Mouse (Mus musculus) lung, postnatal 36 days (tissue): Measurements from ENCODE around the gene Pdzd2.

Experiments
- DNase-seq: peaks from one replicate; pipeline ENCODE4 v3.0.0; 2022; ENCODE audit warnings: mixed read lengths

Pdzd2 gene

DNA sequence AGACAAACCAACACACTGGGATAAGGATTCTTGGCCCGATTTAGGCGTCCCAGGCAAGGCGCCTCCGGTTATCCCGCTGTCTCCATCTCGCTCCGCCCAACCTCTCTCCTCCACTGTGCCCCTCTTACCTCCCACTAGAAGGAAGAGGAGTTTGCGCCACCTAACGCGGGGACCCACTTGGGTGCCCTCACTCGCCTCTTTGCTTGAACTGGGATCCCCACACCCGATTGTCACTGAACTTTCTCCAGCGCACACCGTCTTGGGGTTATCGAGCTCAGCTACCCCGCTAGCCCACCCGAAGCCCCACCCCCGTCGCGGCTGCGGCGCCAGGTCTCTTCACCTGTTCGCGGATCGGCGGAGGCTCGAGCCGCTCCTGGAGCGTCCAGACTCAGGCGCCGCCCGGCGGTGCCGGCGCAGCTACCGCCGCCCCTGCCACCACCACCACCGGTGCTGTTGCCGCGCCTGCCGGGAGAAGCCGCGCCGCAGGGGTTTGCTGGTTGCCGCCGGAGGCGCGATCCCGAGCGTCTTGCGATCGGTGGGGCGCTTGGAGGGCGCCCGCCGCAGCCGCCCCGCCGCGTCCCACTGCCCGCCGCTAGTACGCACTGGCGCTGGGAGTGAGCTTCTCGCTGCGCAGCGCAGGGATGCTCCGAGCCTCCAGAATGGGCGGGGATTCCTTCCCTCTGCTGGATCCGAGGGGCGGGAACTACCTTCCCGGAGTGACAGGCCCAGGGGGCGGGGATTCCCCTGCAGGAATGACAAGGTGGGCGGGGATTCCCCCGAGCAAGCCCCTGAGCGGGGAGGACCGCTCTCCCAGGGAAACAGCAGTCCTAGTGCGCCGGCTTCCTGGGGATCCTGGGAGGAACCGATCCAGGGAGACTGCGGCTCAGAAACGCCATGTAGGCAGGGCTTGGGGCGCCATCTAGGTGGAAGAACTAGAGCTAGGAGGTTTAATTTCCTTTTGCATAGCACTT lies at the start of gene Pdzd2:
TSS of gene Pdzd2 (minus strand) at position 648 of the 971 bp plus-strand sequence.
- DNase-seq = peak; percentile 94

DNA sequence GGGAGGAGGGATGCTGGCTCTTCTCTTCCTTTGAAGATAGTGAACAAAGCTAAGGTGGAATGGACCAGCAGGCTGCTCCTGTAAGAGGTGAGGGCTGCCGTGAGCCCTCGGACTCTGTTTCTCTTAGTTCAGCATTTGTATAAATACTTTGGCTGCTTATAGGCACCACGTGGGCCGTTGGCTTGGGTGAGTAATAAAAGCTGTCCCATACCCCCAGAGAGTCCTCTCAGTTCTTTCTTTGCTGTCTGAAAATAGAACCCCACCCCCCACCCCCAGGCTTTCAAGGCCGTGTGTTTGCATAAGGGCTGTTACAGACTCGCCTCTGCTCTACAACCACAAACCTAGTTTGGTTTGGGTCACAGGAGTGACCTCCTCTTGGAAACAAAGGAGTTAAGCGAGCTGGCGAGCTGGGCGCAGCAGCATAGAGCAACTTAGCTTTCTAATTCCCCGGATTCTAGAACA lies 49.7 kb upstream of the Pdzd2 start:
- DNase-seq = no peak

GRCm38 (mm10) chr15:12788536-12788935 lies 48.8 kb upstream of the Pdzd2 start:
- no peak for DNase-seq

DNA sequence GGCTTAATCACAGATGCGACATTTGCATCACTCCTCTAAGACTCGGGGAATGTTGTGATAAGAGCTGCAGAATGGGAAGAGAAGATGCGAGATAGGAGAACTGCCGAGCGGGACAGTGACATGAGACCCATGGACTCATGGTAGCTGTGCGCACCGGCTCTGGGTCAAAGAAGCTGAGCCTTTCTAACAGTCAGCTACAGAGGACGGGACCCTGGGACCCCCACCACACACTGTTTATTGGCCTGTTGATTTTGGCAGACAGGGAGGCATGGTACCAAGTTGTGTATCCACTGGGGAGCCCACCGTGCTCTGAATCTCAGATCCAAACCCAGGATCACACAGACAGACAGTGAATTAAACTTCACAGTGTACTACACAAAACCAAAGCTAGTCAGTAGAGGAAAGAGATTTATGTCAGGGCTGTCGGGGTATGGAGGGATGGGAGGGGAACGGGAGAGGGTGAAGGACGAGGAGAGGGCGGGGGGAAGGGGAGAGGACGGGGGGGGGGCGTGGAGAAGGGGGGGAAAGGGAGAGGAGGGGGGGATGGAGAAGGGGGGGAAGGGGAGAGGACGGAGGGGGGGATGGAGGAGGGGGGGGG lies 42.1 kb upstream of the Pdzd2 start:
- no peak for DNase-seq

- no peak for DNase-seq
Measured at GRCm38 (mm10) chr15:12781296-12781695, 41.6 kb upstream of the Pdzd2 start.

GRCm38 (mm10) chr15:12774149-12774753 lies 34.5 kb upstream of the Pdzd2 start:
- no peak for DNase-seq

DNA sequence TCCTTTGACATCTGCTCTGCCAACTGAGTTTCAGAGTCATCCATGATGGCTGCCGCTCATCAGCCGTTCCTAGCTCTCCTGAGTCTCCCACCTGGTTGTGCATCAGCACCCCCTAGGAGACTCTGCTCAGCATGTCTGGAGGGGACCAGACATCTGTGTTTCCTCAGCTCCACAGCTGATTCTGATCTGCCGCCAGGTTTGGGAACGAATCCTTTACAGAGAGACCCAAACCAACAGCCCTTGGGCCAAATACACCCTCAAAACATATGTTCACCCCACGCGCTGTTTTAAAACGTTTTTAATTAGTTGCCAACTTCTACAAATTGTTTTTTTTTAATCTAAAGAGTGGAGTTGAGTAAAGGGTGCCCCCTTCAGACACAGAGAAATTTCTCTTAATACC lies 31.2 kb upstream of the Pdzd2 start:
- DNase-seq = no peak

DNA sequence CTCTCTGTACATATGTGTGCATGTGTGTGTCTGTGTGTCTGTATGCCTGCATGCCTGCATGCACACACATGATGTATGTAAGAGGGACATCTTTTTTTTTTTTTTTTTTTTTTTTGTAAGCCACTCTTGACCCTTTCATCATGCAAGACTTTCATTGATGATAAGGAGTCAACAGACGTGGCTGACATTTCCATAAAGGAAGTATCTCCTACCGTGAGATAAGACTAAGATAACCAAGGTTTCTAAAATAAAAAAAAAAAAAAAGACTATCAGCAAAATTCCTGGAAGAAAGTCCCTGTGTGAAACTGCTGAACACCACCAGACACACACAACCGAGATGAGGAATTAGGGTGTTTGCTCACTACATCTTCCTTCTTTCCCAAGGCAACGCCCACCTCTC lies 27.1 kb upstream of the Pdzd2 start:
- DNase-seq = no peak

DNA sequence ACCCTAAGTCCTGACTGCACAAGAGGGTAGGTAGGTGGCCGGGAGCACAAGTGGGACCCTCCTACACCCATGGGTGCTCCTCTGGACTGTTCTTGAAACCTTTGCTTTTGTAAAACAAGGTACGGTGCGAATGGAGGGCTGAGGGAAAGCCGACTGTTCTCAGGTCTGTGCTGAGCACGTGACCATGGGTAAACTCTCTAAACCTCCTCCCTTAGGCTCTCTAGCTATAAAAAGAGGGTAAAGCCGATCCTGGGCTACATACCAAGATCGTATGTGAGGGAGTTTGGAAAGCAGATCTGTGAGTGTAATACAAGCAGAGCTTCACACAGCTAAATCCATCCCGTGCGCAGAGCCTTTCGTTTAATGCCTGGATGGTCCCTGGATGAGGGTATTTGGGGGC lies 23.4 kb upstream of the Pdzd2 start:
- no peak for DNase-seq

DNA sequence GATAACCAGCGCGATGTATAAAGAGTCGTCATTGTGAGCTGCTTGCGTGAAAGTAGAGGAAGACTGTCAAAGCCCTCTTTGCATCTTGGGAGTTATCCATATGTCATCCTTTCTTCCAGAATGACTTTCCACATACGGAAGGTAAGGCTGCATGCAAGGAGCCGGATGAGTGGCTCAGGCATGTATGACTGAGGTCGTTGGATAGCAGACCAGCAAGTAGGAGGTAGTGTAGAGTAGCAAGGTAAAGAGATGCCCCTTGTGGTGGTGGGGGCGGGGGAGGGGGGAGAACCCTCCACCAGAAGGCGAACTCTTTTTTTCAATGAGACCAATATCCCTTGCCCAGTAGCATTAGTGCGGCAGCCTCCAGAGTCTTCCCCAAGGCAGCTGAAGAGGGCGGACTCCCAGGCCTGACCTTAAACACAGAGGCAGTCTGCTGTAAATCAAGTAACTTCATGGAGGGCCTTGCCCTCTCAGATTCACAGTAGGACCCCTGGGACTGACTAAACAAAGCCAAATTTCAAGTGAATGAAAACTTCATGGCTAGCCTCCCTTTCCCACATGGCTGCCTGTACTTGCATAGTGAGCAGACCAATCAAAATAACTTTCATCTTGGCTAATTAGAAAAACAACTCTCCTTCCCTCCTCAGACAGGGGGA lies 22.7 kb upstream of the Pdzd2 start:
- DNase-seq = no peak

DNA sequence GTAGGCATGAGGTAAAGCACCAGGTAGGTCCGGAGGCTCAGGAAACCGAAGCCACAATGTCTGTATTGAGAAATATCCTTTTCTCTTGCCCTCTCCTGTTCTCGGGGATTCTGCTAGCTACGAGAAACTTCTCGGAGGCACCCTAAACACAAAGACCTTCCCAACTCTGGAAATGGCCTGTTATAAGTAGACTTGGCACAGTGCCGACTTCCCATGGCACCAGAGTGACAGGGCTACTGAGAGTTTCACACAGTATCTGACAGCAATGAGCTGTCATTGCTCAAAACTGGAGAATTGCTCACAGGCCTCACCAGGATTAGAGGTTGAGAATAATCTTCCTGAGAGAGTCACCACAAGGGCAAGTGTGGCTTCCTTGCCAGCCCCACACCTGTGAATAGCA lies 21.0 kb upstream of the Pdzd2 start:
- DNase-seq = no peak

DNA sequence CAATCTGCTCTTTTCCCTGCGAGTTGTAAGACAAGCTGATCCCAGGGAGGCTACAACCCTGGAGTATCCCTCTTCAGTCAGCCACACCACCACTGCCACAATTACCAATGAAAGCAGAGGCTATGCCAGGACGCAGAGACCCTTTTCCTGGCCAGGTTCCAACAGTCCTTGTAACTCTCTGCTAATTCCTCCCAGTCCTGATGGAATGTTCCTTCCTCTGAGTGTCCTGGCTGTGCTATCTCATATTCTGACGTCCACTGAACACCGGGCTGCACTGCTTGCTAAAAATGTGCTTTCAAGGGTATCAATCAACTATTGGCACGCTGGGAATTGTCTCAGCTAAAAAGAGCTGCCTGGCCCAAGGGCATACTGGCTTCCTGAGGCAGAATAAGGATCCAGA lies 18.7 kb upstream of the Pdzd2 start:
- no peak for DNase-seq

- DNase-seq = no peak
Measured at GRCm38 (mm10) chr15:12757757-12758156, 18.0 kb upstream of the Pdzd2 start.

DNA sequence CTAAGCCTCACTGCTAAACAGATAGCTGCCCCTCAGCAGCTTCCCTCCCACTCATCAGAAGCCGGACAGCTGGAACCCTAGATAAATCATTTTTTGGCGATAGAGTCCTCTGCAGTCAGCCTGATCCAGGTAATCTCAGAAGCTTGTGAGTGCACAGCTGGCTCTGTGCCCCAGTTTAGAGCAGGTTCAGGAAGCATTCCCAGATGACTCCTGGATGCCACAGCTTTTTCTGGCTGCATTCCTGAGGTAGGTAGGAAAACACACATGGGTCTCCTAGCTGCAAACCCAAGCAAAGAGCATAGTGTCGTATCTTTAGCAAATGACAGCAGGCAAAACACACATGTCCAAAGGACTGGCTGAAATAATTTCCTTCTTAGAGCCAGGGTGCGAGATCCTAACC lies 13.5 kb upstream of the Pdzd2 start:
- peak; percentile 34 for DNase-seq

DNA sequence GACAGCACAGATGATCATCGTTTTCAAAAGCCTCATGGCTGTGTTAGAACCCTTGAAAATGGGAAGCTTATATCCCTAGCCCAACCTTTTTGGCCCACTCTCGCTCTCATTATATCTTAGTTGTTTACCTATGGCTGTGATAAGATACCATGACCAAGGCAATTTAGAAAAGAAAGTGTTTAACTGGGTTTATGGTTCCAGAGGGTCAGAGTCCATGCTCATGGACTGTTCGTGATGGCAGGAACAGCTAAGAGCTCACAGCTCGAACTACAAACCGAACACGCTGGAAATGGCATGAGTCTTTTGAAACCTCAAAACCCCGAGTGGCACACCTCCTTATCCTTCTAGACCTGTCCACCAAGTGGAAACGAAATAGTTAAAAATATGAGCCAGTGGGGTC lies 11.2 kb upstream of the Pdzd2 start:
- no peak for DNase-seq

DNA sequence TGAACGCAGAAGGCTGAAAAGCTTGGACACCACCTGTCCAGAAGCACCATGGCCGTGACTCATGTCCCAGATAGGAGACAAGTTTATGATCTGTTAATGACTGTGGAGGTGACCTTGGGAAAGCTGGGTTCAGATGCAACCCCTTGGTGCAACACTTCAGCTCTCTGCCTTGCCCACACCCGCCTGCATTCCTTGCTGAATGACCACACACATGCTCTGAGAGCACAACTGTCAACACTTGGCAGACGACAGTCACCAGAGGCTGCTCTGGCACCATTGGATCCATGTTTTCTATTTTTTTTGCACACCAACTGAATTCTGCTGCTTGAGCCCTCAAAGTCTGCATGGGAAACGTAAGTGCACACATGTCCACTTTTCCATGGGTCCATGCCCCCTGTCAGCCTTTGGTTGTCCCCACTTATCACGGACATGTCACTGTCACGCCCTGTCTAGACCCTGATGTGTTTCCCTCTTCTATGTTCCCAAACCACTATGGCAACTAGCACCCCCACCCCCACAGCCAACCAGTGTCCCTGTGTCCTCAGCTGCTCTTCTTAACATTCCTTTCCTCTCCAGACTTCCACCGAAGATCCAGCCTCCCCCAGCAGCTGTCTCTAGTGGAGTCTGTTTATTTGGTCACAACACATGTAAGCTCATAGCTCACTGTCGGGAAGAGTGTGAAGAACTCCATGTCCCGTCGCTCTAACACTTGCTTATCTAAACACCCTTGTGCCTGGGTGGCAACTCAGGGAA lies 10.0 kb upstream of the Pdzd2 start:
- peak; percentile 68 for DNase-seq

- DNase-seq = no peak
Measured at GRCm38 (mm10) chr15:12742117-12742906, 2.6 kb upstream of the Pdzd2 start.

- no peak for DNase-seq
Measured at GRCm38 (mm10) chr15:12738301-12739093, 1.2 kb downstream of the Pdzd2 start.

DNA sequence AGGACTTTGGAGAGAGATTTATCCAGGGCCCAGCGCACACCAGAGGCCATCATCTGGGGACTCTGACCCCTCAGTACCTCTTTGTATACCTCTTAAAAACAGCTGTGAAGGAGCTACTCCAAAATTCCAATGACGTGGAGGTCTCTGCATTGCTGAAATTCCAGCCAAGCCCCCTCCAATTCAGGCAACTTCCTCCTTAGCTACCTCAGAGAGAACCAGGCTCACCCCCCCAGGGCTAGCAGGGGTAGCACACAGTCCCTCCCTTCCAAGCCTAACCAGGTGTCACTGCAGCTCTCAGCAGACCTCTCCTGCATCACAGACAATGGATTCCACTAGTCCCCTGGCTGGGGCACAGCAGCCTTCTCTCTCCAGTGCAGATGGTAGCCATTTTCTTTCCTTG lies 4.5 kb downstream of the Pdzd2 start:
- no peak for DNase-seq

DNA sequence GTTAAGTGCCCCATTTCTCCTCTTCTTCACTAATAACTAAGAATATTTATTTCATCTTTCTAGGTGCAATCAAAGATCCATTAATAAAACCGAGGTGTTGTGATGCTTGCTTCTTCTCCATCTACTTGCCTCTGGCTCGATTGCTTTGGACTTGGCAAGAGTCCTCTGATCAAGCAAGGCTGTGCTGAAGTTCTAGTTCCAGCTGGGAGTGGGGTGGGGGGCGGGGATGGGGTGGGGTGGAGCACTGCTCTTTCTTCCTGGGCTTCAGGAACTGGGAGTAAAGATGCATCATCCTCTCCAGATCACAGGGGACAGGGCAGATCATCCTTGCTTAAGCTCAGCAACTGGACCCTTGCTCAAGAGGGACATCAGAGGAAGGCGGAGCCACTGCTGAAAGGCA lies 5.5 kb downstream of the Pdzd2 start:
- DNase-seq = no peak

DNA sequence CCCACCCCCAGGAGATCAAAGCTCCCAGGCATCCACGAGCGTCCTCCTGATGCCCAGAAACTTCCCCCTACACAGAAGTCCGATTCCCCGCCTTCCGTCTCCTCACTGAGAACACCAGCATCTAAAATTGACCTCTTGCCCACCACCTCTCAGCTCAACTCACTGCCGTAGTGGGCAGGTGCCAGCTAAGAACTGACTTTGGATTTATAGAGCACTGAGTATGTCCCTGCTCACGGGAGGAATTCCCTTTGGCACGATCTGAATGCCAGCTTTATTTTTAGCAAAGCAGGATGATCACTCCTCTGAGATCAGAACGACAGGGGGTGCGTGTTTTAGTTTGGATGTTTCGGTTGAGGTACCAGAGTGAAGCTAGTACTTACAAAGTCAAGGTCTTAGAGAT lies 7.1 kb downstream of the Pdzd2 start:
- DNase-seq = no peak
